Mouse (Mus musculus) C2C12 (cell line): ENCODE data around the gene Hoxa10.

Experiments used
- CEBPB ChIP-seq: IDR thresholded peaks from one replicate; pipeline ENCODE4 v1.6.1; 2011; ENCODE audit warnings: low read depth, mild to moderate bottlenecking, control low read depth, moderate library complexity
- CTCF ChIP-seq: IDR thresholded peaks from one replicate; pipeline ENCODE4 v1.5.1; 2011; ENCODE audit not compliant: control insufficient read depth, insufficient read depth, insufficient read length
- FOSL1 ChIP-seq: IDR thresholded peaks from one replicate; pipeline ENCODE4 v1.8.0; 2011; ENCODE audit warnings: mild to moderate bottlenecking, low read length; ENCODE audit not compliant: poor library complexity, insufficient read depth, severe bottlenecking
- MAX ChIP-seq: IDR thresholded peaks from one replicate; pipeline ENCODE4 v1.6.1; 2011; ENCODE audit warnings: mild to moderate bottlenecking, control low read depth
- MYOD1 ChIP-seq: IDR thresholded peaks from one replicate; pipeline ENCODE4 v1.6.1; 2011; ENCODE audit warnings: low read depth; ENCODE audit not compliant: control insufficient read depth, insufficient read length
- MYOG ChIP-seq: IDR thresholded peaks from one replicate; pipeline ENCODE4 v1.6.1; 2011; ENCODE audit not compliant: control insufficient read depth, insufficient read length; ENCODE audit errors: extremely low read depth
- USF1 ChIP-seq: IDR thresholded peaks from one replicate; pipeline ENCODE4 v1.6.1; 2011; ENCODE audit warnings: low read depth, mild to moderate bottlenecking, control low read depth, moderate library complexity

GRCm38 (mm10) chr6:52203121-52203370 is 37.6 kb downstream of the Hoxa10 start:
- no peak for TF ChIP-seq USF1
- TF ChIP-seq CTCF = no peak
- TF ChIP-seq MAX = no peak
- TF ChIP-seq MYOD1 = no peak
- TF ChIP-seq CEBPB = no peak
- no peak for TF ChIP-seq FOSL1
- TF ChIP-seq MYOG = no peak
